Mouse (Mus musculus): ENCODE measurements around the gene Slc35f5. TPM values are rescaled to one million over a fixed set of nuclear protein-coding genes. Genes with fewer than 3 reads are reported as not detected.
"Not testable (repeated sequence)": the region's sequence is repeated elsewhere in the genome, so short reads cannot be mapped to it uniquely, and the experiment has no call there.

Gene Slc35f5
- 18.3 and 27.3 TPM in 2 replicates for polyA plus RNA-seq (2012; rRNA removed)

DNA sequence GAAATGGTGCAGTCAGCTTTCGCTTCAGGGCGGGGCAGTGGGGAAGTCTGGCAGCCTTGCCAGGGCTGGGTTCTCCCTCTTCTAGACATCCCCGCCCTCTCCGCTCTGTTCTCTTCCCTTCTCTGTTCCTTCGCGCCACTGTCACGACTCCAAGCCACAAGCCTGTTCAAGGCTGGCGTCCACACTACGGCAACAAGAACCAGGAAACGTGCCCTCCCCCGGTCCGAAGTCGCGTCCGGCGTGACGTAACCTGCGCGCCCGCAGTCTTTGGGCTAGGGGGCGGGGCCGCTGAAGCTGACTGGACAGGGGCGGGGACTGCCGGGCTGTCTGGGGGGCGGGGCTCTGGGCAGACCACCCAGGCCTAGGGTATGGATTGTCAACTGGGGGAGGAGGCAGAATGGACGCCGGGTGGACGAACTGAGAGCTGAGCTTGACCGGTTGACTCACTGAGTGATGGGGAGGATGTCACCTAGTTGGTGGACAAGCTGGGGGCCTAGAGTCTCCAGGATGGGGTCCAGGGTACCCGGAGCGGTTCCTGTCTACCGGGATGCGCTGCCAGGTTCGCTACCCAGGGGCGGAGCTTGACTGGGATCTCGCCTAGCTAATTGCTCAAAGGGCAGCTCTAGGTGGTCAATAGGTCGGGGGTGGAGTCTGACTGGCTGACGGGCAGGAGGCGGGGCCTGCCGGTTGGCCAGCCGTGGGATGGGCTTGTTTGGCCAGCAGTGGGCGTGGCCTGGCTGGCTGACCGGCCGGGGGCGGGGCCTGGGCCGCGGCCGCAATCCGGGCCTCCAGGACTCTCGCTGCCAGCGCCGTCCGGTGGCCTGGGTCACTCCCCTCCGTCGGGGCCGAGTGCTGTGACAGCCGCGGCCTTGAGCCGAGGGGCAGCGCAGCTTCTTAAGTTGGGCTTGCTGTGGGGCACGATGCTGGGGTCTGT is at the start of gene Slc35f5:
TSS of gene Slc35f5 (plus strand) at position 337 of the 934 bp plus-strand sequence.
- WGBS = under 1% methylated on average over 61 of the region's 61 CpGs
- TF ChIP-seq CTCF (IDR thresholded peaks at IDR 0.05; ENCODE audit: insufficient read depth, low read length) = no peak
- TF ChIP-seq POLR2A (IDR thresholded peaks at IDR 0.05; ENCODE audit: borderline replicate concordance, extremely low read depth, low read depth, low read length) = peak; percentile 93
- peak; percentile 99 for DNase-seq
- Histone ChIP-seq H3K4me3 (replicated peaks; ENCODE audit: extremely low read depth, low read depth, low read length) (peak within 1 kb of the TSS; percentile 98), H3K4me1 (ENCODE audit: control insufficient read depth, insufficient read depth, low read length) (peaks cover 7% of the 10 kb centered on the region; the same call in 1 of the 2 replicates)

DNA sequence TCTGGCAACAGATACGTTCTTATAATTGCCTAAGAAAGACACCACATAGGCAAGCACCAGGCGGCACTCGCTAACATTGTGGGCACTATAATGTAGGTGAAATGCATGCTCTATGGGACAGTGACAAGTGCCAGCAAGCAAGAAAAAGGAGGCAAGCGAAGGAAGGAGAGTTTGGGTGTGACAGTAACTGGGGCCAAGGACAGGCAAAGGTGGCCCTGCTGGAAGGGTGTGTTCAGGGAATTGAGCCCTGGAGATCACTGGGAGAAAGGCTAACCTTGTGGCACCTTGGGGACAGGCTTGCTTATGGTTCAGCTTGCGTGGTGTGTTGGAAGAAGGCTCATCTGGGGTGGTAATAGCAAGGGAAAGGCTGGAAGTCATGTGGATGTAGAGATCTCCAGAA is 45.7 kb upstream of the Slc35f5 start:
- no peak overlapping the region for H3K4me3 ChIP-seq (replicated peaks; ENCODE audit: extremely low read depth, low read depth, low read length)
- H3K4me1 ChIP-seq (ENCODE audit: control insufficient read depth, insufficient read depth, low read length) = peaks cover 8% of the 10 kb centered on the region
- 93% methylated on average over 5 of the region's 5 CpGs for WGBS
- TF ChIP-seq POLR2A (IDR thresholded peaks at IDR 0.05; ENCODE audit: borderline replicate concordance, extremely low read depth, low read depth, low read length) (no peak), CTCF (IDR thresholded peaks at IDR 0.05; ENCODE audit: insufficient read depth, low read length) (no peak)
- no peak for DNase-seq

DNA sequence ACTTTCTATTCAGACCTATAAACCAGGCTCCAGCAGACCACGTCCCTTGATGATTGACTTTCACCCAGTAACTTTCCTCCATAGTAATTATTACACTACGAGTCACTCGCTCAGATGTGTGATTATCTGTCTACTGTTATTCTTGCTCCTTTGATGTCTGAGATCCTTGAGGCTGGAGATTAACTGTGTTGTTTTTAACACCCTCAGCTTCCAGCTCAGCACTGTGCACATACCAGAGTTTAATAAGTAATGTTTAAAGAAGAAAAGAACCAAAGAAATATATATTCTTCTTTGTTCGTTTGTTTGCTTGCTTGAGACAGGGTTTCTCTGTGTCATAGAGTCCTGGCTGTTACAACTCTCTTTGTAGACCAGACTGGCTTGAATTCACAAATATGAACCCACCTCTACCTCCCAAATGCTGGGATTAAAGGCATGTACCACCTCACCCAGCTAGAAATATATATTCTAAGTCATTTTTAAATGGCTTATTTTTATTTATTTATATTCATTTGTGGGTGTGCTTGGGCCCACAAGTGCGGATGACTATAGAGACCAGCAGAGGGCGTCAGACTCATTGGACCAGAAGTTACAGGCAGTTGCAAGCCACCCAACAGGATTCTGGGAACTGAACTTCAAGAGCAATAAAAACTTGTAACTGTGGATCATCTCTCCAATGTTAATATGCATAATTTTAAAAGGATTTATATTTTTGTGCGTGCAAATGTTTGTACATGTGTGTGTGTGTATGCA is 43.3 kb upstream of the Slc35f5 start:
- Histone ChIP-seq H3K4me3 (replicated peaks; ENCODE audit: extremely low read depth, low read depth, low read length) (no peak overlapping the region), H3K4me1 (ENCODE audit: control insufficient read depth, insufficient read depth, low read length) (peaks cover 8% of the 10 kb centered on the region)
- 74% methylated on average over 7 of the region's 7 CpGs for WGBS
- no peak for DNase-seq
- TF ChIP-seq CTCF (IDR thresholded peaks at IDR 0.05; ENCODE audit: insufficient read depth, low read length) (no peak), POLR2A (IDR thresholded peaks at IDR 0.05; ENCODE audit: borderline replicate concordance, extremely low read depth, low read depth, low read length) (no peak)

DNA sequence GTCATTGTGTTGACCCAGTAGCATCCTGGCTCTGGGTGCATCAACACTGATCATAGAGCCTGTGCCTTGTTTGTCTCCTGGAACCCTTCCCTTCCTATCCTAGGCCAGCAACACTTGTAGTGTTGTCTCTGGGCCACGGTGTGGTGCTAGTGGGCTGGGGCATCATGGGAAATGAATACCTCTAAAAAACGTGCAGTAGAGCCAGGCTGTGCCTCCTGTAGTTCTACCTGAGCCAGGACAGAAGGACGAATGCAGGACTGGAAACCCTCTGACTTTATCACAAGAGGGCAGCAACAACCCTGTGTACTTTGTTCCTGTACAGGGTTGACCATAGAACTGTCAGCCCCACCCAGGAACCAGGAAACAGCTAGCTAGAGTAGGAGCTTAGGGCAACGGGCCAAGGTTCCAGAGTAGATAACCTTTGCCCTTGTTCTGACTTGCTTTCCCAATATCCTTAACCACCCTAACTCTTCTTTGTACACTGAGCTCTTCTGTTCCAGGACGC is 41.2 kb upstream of the Slc35f5 start:
- peak; percentile 74 for TF ChIP-seq CTCF (IDR thresholded peaks at IDR 0.05; ENCODE audit: insufficient read depth, low read length)
- no peak for TF ChIP-seq POLR2A (IDR thresholded peaks at IDR 0.05; ENCODE audit: borderline replicate concordance, extremely low read depth, low read depth, low read length)
- WGBS = 24% methylated on average over 5 of the region's 5 CpGs
- DNase-seq = peak; percentile 68
- peaks cover 8% of the 10 kb centered on the region for H3K4me1 ChIP-seq (ENCODE audit: control insufficient read depth, insufficient read depth, low read length)
- H3K4me3 ChIP-seq (replicated peaks; ENCODE audit: extremely low read depth, low read depth, low read length) = no peak overlapping the region

DNA sequence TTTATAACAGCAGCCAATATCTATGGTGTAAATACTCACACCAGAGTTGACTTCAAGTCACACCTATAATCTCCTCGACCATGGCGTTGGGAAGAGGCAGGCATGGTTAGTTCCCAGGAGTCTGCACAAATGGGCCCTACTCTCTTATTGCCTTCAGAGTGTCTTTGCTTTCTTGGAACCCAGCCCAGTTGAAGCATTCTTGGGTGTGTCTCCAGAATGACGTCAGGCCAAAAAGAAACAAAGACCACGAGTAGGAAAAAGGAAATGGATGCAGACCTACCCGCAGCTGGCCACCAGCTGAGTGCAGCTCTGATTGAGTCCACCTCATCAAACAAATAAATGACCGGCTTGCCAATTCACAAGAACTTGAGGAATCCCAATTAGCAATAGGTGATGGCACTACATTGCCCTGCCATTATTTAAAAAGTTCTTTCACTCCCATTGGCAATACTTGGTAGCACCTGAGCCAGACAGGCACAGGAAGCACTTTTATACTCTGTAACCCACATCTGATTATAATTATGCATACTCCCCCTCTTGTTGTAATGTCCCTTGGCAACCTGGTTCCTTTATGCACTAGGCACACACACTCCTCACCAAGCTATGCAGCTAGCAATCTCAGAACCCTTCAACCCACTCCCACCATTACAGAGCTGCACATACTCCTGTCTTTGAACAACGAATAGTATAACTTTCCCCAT is 34.3 kb upstream of the Slc35f5 start:
- Histone ChIP-seq H3K4me3 (replicated peaks; ENCODE audit: extremely low read depth, low read depth, low read length) (no peak overlapping the region), H3K4me1 (ENCODE audit: control insufficient read depth, insufficient read depth, low read length) (peaks cover 5% of the 10 kb centered on the region)
- 21% methylated on average over 7 of the region's 7 CpGs for WGBS
- TF ChIP-seq POLR2A (IDR thresholded peaks at IDR 0.05; ENCODE audit: borderline replicate concordance, extremely low read depth, low read depth, low read length) (no peak), CTCF (IDR thresholded peaks at IDR 0.05; ENCODE audit: insufficient read depth, low read length) (no peak)
- DNase-seq = peak; percentile 46

DNA sequence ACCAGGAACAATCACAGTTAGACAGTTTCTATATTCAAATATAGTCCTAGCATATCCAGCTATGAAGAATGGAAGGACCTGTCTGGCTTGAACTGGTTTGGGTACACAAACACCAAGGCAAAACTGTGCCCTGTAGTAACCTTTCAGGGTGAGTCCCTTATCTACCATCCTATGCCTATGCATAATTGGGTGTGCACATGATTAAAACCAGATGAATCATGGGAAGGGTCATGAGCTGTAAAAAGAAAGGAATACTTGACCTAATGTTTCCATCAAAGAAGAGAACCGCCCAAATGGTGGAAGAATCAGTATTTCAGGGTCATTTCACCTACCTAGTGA is 33.8 kb upstream of the Slc35f5 start:
- Histone ChIP-seq H3K4me1 (ENCODE audit: control insufficient read depth, insufficient read depth, low read length) (peaks cover 5% of the 10 kb centered on the region), H3K4me3 (replicated peaks; ENCODE audit: extremely low read depth, low read depth, low read length) (no peak overlapping the region)
- TF ChIP-seq POLR2A (IDR thresholded peaks at IDR 0.05; ENCODE audit: borderline replicate concordance, extremely low read depth, low read depth, low read length) = no peak
- DNase-seq = no peak
- 98% methylated on average over 1 of the region's 1 CpGs for WGBS

DNA sequence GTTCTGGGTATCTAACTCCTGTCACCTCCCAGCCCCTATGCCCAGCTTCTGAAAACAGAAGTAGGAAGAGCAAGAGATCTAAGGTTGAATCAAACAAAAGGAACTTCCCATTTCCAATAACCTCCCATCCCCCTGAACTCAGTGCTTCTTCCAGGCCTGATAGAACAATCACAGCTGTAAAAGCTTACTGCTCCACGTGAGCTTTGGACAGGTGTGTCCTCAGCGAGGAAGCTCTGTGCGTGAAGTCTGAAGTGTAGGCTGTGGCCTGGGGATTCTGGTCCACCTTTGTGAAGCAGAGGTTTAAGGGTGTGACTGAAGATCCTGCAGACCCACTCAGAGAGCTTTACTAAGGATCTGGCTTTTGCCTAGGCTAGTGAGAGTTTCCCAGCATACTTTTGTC is 33.0 kb upstream of the Slc35f5 start:
- no peak overlapping the region for H3K4me3 ChIP-seq (replicated peaks; ENCODE audit: extremely low read depth, low read depth, low read length)
- DNase-seq = no peak
- no peak for TF ChIP-seq CTCF (IDR thresholded peaks at IDR 0.05; ENCODE audit: insufficient read depth, low read length)
- no peak for TF ChIP-seq POLR2A (IDR thresholded peaks at IDR 0.05; ENCODE audit: borderline replicate concordance, extremely low read depth, low read depth, low read length)
- WGBS = 76% methylated on average over 3 of the region's 3 CpGs
- peaks cover 5% of the 10 kb centered on the region for H3K4me1 ChIP-seq (ENCODE audit: control insufficient read depth, insufficient read depth, low read length)

DNA sequence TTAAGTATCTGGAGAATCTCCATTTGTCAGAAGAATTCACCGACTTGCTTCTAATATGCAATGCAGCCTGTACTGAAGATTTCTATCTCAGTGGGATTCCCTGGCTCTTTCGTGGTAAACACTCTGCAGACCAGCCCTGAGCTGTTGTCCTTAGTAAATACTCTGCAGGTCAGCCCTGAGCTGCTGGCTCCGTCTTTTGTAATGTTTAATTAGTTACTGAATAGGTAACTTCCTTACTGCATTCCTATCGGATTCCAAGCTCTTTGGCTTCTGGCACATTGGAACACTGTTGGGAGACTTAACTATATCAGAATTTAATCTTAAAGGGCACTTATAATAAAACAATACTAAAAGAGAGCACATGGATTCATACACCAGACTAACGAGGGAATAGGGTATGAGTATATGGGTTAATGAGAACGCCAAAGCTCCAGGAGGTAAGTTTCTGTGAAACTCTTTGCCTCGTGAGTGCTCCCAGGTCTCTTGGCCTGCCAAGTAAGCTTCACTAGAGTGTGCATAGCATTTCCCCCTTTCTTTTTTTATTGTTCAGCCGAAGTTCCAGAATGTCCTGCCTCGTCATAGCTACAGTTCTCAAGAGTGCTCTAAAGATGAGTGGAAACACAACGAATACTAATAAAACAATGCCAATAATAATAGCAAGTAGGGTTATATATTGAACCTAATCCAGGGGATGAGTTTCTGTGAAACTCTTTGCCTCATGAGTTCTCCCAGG is 27.0 kb upstream of the Slc35f5 start:
- not testable (repeated sequence) for DNase-seq; H3K4me3 ChIP-seq (replicated peaks; ENCODE audit: extremely low read depth, low read depth, low read length); H3K4me1 ChIP-seq (ENCODE audit: control insufficient read depth, insufficient read depth, low read length)
- WGBS = 66% methylated on average over 10 of the region's 10 CpGs

DNA sequence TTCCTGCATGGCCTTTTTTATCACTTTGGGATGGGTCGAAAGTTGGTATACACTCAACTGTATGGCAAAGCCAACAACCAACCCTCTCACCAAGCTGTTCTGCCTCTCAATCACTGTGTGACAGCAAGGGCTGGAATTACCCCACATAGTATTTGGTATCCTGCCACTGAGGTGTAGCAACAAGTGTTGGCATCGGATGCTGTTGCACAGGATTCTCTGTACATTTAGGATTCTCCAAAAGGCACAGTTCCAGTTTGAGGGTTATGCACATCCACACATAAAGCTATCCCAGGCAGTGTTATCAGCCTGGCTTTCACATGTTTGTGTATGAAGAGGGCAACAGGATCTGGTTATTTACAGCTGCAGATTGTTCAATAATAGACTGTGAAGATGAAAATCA is 23.3 kb upstream of the Slc35f5 start:
- Histone ChIP-seq H3K4me1 (ENCODE audit: control insufficient read depth, insufficient read depth, low read length) (no peaks in the 10 kb centered on the region), H3K4me3 (replicated peaks; ENCODE audit: extremely low read depth, low read depth, low read length) (no peak overlapping the region)
- DNase-seq = no peak
- WGBS = 83% methylated on average over 2 of the region's 2 CpGs
- TF ChIP-seq CTCF (IDR thresholded peaks at IDR 0.05; ENCODE audit: insufficient read depth, low read length) = no peak
- TF ChIP-seq POLR2A (IDR thresholded peaks at IDR 0.05; ENCODE audit: borderline replicate concordance, extremely low read depth, low read depth, low read length) = no peak

Data from lung, adult 2 months (tissue).